Mouse (Mus musculus) G1E (cell line): ENCODE results near the gene Igfbp3. TPM values are rescaled to one million over a fixed set of nuclear protein-coding genes. Genes with fewer than 3 reads are reported as not detected.

Source experiments
- ATAC-seq: 2 replicates; pipeline ENCODE4 v1.8.0; 2016; ENCODE audit warnings: mild to moderate bottlenecking; ENCODE audit not compliant: insufficient number of reproducible peaks, poor library complexity, low FRiP score, severe bottlenecking; ENCODE audit errors: extremely low read depth
- DNase-seq: peaks from one replicate; pipeline ENCODE4 v3.0.0; 2012; ENCODE audit warnings: low spot score
- H3K27me3 ChIP-seq: 2 replicates; pipeline ENCODE4 v1.6.1; 2012; ENCODE audit warnings: mild to moderate bottlenecking, low read length, inconsistent platforms; ENCODE audit not compliant: insufficient read depth
- H3K36me3 ChIP-seq: replicated peaks from 2 replicates; pipeline ENCODE3; 2012; ENCODE audit warnings: mild to moderate bottlenecking, inconsistent platforms
- H3K4me1 ChIP-seq: 2 replicates; pipeline ENCODE4 v1.6.1; 2012; ENCODE audit warnings: low read depth, low read length, inconsistent platforms, mixed read lengths; ENCODE audit not compliant: insufficient read depth
- H3K4me3 ChIP-seq: 2 replicates; pipeline ENCODE4 v1.5.1; 2012; ENCODE audit warnings: low read depth, mild to moderate bottlenecking, inconsistent platforms, low read length, moderate library complexity, mixed read lengths
- H3K9me3 ChIP-seq: replicated peaks from 2 replicates; pipeline ENCODE4 v1.6.1; 2012; ENCODE audit warnings: inconsistent platforms
- CTCF ChIP-seq: IDR thresholded peaks from 2 replicates; pipeline ENCODE4 v1.5.1; 2012; ENCODE audit warnings: low read depth, low read length, inconsistent platforms, mixed read lengths
- GATA1 ChIP-seq: IDR thresholded peaks from 2 replicates; pipeline ENCODE4 v1.6.1; 2012; ENCODE audit warnings: borderline replicate concordance, low read length, inconsistent platforms, mixed read lengths
- GATA2 ChIP-seq: IDR thresholded peaks from 2 replicates; pipeline ENCODE4 v1.6.1; 2012; ENCODE audit warnings: low read depth, low read length, inconsistent platforms, borderline replicate concordance
- POLR2AphosphoS5 ChIP-seq: IDR thresholded peaks from 2 replicates; pipeline ENCODE4 v1.6.1; 2012; ENCODE audit warnings: low read depth, low read length, inconsistent platforms; ENCODE audit not compliant: insufficient replicate concordance
- TAL1 ChIP-seq: conservative IDR thresholded peaks from 2 replicates; pipeline ENCODE4 v1.6.1; 2012; ENCODE audit warnings: low read depth, low read length, inconsistent platforms, mixed read lengths
- polyA plus RNA-seq: library from polyadenylated mRNA; stranded (reverse); fragments of >175 nt; gene quantifications from 2 replicates; pipeline ENCODE4 v1.2.3, GENCODE M21; 2012
- total RNA-seq, 2 experiments: library from RNA; stranded (forward) in 1 of 2; stranded (reverse) in 1 of 2; fragments of 200-1000 nt in 1 of 2; fragments of >200 nt in 1 of 2; fragmentation: Nextera tagmentation in 1 of 2; gene quantifications; 2 replicates each; pipeline ENCODE4 v1.2.3; 2014 to 2017

Igfbp3 gene
- total and polyA plus RNA-seq, 3 experiments: 0.16 TPM; not detected in 2

DNA sequence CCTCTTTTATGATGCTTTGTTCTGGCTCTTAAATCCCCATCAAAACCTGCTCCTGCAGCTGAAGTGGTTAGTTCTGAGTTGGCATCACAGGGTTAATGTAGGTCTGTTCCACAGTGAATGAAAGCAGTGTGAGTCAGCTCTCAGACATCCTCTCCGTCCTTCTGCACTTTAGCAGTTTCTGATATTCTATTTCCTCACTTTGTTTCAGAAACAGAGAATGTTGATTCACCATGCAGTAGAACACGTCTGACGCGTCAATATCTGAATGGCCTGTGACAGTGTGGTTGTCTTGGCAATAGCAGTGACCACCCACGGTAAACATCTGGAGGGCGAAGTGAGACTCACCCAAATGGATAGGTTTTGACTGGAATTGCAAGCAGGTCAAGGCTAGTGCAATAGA lies 24.0 kb upstream of the Igfbp3 start:
- TF ChIP-seq GATA2 (no peak), GATA1 (no peak), TAL1 (no peak), CTCF (no peak), POLR2AphosphoS5 (no peak)
- Histone ChIP-seq H3K4me1 (no peaks in the 10 kb centered on the region), H3K27me3 (no peaks in the 10 kb centered on the region), H3K36me3 (no peaks in the 10 kb centered on the region), H3K4me3 (no peak overlapping the region), H3K9me3 (no peaks in the 10 kb centered on the region)
- ATAC-seq: no peak
- DNase-seq: no peak

DNA sequence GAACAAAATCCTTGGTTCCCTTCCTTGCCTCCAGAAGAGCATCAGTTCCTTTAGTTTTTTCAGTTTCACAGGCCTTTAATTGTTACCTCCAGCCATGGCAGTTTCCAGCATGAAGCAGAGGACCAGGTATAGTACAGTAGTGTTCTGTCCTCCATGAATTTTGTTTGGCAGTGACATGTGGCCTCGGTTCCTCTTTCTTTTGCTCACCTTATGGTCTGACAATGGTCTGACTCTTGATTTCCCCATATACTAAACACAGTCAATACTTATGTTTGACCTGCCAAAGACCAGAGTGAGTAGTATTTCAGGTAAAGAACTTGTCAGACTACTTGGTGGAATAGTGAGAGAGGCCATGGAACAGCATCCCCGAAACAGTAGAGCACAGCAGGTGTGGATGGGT lies 23.0 kb upstream of the Igfbp3 start:
- no peak overlapping the region for H3K4me3 ChIP-seq
- no peak for ATAC-seq
- peaks cover 3% of the 10 kb centered on the region; the same call in 1 of the 2 replicates for H3K9me3 ChIP-seq
- H3K36me3 ChIP-seq: no peaks in the 10 kb centered on the region
- H3K27me3 ChIP-seq: no peaks in the 10 kb centered on the region
- H3K4me1 ChIP-seq: no peaks in the 10 kb centered on the region
- no peak for TF ChIP-seq GATA2
- TF ChIP-seq POLR2AphosphoS5: no peak
- TF ChIP-seq CTCF: no peak
- TF ChIP-seq TAL1: no peak
- TF ChIP-seq GATA1: no peak
- DNase-seq: no peak

DNA sequence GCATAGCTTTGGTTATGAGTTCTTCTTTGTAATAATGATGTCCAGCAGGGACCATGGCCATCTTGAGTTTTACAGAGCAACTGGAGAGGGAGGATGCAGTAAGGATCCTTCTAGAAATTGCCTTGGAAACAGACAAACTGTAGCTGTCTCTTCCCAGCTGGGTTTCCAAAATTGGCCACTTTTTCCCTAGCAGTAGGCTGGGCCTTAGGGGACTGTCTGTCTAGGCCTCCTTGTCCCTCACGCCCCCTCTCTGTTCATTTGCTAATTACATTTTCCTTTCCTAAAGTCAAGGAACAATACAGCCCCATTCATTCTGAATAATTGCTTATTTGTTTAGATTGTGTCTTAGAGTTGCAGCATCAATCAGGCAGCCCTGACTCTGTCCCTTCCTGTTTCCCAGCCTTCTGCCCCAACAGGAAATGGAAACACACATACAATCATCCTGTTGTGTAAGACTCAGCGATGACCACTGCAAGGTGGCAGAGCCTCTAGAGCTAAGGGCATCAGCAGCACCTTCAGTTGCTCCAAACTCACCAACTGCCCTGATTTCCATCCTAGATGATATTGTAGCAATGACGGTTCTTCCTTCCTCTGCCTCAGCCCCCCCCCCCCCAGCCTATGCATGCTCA lies 21.4 kb upstream of the Igfbp3 start:
- Histone ChIP-seq H3K27me3 (no peaks in the 10 kb centered on the region), H3K9me3 (peaks cover 3% of the 10 kb centered on the region; the same call in 1 of the 2 replicates), H3K4me1 (no peaks in the 10 kb centered on the region), H3K4me3 (no peak overlapping the region), H3K36me3 (no peaks in the 10 kb centered on the region)
- no peak for TF ChIP-seq GATA2
- no peak for TF ChIP-seq POLR2AphosphoS5
- no peak for TF ChIP-seq TAL1
- DNase-seq (no peak), ATAC-seq (no peak)

DNA sequence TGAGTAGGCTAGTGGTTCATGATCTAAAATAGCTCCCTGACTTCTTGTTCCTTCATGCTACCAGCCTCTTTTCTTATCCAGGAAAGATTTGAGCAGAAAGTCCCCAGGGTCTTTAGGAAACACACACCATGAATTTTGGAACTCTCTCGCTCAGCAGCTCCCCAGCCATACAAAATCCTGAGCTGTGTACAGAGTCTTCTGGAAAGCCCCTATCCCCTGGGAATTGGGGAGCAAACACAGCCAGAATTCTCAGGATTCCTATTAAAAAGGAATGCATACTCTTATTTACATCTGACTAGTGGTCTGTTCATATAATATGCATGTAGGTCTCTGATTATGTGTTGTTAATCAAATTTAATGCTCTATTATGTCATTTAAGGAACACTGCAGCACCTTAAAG lies 20.7 kb upstream of the Igfbp3 start:
- DNase-seq: no peak
- no peaks in the 10 kb centered on the region for H3K36me3 ChIP-seq
- no peaks in the 10 kb centered on the region for H3K4me1 ChIP-seq
- peaks cover 3% of the 10 kb centered on the region; the same call in 1 of the 2 replicates for H3K9me3 ChIP-seq
- ATAC-seq: no peak
- H3K27me3 ChIP-seq: no peaks in the 10 kb centered on the region
- H3K4me3 ChIP-seq: no peak overlapping the region
- TF ChIP-seq TAL1 (no peak), POLR2AphosphoS5 (no peak), GATA2 (no peak), GATA1 (no peak), CTCF (no peak)

DNA sequence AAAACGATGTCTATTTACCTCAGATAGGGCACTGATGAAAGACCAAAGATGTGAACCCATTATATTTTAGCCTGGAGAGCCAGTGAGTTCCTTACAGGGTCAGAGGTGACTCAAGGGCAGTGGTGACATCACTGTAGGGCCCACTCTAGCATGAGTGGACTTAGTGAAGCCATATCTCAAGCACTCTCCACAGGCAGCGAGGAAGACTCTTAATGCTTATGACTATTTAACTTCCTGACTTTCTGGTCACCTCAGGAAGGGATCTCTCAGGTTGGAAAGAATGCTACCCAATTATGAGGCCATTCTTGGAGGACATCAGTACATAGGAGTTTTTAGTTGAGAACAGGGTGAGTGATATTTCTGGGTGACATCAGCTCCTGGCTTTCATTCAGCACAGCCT lies 19.6 kb upstream of the Igfbp3 start:
- no peaks in the 10 kb centered on the region for H3K27me3 ChIP-seq
- no peak for TF ChIP-seq CTCF
- TF ChIP-seq GATA1: no peak
- ATAC-seq (no peak), DNase-seq (no peak)
- no peaks in the 10 kb centered on the region for H3K4me1 ChIP-seq
- H3K4me3 ChIP-seq: no peak overlapping the region
- H3K36me3 ChIP-seq: no peaks in the 10 kb centered on the region
- H3K9me3 ChIP-seq: peaks cover 3% of the 10 kb centered on the region; the same call in 1 of the 2 replicates

DNA sequence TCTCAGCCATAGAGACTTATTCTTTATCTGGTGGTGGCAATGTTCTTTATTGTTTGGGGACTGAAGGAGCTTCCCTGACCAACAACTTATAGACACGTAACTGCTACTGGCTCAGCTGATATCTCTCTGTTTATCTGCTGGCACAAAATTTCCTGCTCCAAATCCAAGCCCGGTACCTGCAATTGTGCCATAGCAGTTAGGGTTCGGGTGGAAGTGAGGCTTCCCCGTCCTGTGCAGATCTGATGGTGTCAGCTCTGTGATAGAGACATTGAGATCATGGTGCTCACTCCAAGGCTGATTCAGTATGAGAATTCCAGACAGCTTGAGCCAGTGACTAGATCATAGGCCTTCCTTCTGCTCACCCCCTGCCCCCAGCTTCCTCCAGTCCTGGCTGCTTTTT lies 18.2 kb upstream of the Igfbp3 start:
- DNase-seq (no peak), ATAC-seq (no peak)
- Histone ChIP-seq H3K27me3 (no peaks in the 10 kb centered on the region), H3K4me1 (no peaks in the 10 kb centered on the region), H3K36me3 (no peaks in the 10 kb centered on the region), H3K4me3 (no peak overlapping the region), H3K9me3 (peaks cover 3% of the 10 kb centered on the region; the same call in 1 of the 2 replicates)
- TF ChIP-seq TAL1 (no peak), CTCF (no peak), POLR2AphosphoS5 (no peak), GATA2 (no peak), GATA1 (no peak)

DNA sequence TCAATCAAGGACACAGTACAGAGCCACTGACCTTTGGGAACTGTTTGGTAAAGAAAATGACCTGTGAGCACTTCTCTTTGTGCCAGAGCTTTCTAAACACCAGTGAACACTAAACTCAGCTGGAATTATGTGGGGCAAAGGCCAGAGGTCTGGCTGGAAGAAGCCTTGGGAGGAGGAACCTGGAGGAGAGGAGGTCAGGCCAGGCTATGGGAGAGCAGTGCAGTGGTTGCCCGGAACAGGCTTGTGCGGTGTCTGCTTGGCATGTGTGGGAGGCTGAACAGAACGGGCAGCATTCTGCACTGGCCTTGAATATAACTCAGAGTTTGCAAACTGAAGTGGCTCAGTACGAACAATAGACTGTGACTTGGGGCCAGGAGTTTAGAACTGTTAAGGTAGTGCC lies 16.3 kb upstream of the Igfbp3 start:
- no peaks in the 10 kb centered on the region for H3K36me3 ChIP-seq
- ATAC-seq: no peak
- H3K9me3 ChIP-seq: peaks cover 6% of the 10 kb centered on the region; the same call in 1 of the 2 replicates
- no peaks in the 10 kb centered on the region for H3K4me1 ChIP-seq
- TF ChIP-seq GATA2 (no peak), TAL1 (no peak), CTCF (no peak), POLR2AphosphoS5 (no peak), GATA1 (no peak)
- no peaks in the 10 kb centered on the region for H3K27me3 ChIP-seq
- H3K4me3 ChIP-seq: no peak overlapping the region
- no peak for DNase-seq
